Mouse (Mus musculus): ENCODE results near the gene Wdr24.

GRCm38 (mm10) chr17:25791843-25792527 is 31.4 kb upstream of the Wdr24 start:
- no peak for TF ChIP-seq CTCF (IDR thresholded peaks at IDR 0.05; ENCODE audit: borderline replicate concordance, extremely low read depth, insufficient read depth, insufficient read length)
- TF ChIP-seq POLR2A (IDR thresholded peaks at IDR 0.05; ENCODE audit: borderline replicate concordance, extremely low read depth, insufficient read depth, insufficient read length, poor library complexity, severe bottlenecking): peak; percentile 42; the same call in 1 of the 2 replicates

Data from brain, embryonic 14.5 days (tissue).